Mouse (Mus musculus): ENCODE measurements at regions not wholly inside any gene's neighbourhood (a gene's known extent, or its start where the extent isn't known, plus 50 kb on each side); places are given as distances from the start of the nearest gene placed in this dataset.

GRCm38 (mm10) chr9:23589024-23589423 is 366.1 kb downstream of the Bmper start:
- TF ChIP-seq CTCF (IDR thresholded peaks at IDR 0.05; ENCODE audit: low read depth) (no peak), EP300 (IDR thresholded peaks at IDR 0.05; ENCODE audit: low read depth) (no peak)
- no peaks in the 10 kb centered on the region for H3K36me3 ChIP-seq (replicated peaks; ENCODE audit: control insufficient read depth, insufficient read depth, low read length)
- 62% methylated on average over 2 of the region's 2 CpGs for WGBS
- H3K4me2 ChIP-seq (ENCODE audit: low read depth, low read length): no peak overlapping the region
- no peaks in the 10 kb centered on the region for H3K4me1 ChIP-seq (ENCODE audit: control insufficient read depth, insufficient read depth)
- H3K4me3 ChIP-seq (ENCODE audit: low read depth, low read length): no peak overlapping the region
- no peaks in the 10 kb centered on the region for H3K9me3 ChIP-seq (replicated peaks; ENCODE audit: control insufficient read depth, low read length)
- H3K9ac ChIP-seq (replicated peaks; ENCODE audit: low read depth, low read length): no peak overlapping the region
- H3K27ac ChIP-seq (ENCODE audit: low read depth): no peak overlapping the region
- DNase-seq (ENCODE audit: low spot score) (no peak), ATAC-seq (ENCODE audit: insufficient read depth, low read depth) (no peak)
- no peaks in the 10 kb centered on the region for H3K27me3 ChIP-seq (ENCODE audit: control insufficient read depth, insufficient read depth, low read length)

GRCm38 (mm10) chr9:23591906-23592305 is 369.0 kb downstream of the Bmper start:
- Histone ChIP-seq H3K36me3 (replicated peaks; ENCODE audit: control insufficient read depth, insufficient read depth, low read length) (no peaks in the 10 kb centered on the region), H3K9ac (replicated peaks; ENCODE audit: low read depth, low read length) (no peak overlapping the region), H3K4me1 (ENCODE audit: control insufficient read depth, insufficient read depth) (no peaks in the 10 kb centered on the region), H3K27ac (ENCODE audit: low read depth) (no peak overlapping the region), H3K27me3 (ENCODE audit: control insufficient read depth, insufficient read depth, low read length) (no peaks in the 10 kb centered on the region), H3K4me3 (ENCODE audit: low read depth, low read length) (no peak overlapping the region), H3K9me3 (replicated peaks; ENCODE audit: control insufficient read depth, low read length) (no peaks in the 10 kb centered on the region), H3K4me2 (ENCODE audit: low read depth, low read length) (no peak overlapping the region)
- TF ChIP-seq CTCF (IDR thresholded peaks at IDR 0.05; ENCODE audit: low read depth): no peak
- TF ChIP-seq EP300 (IDR thresholded peaks at IDR 0.05; ENCODE audit: low read depth): no peak
- ATAC-seq (ENCODE audit: insufficient read depth, low read depth): no peak
- no peak for DNase-seq (ENCODE audit: low spot score)

- Histone ChIP-seq H3K36me3 (replicated peaks; ENCODE audit: control insufficient read depth, insufficient read depth, low read length) (no peaks in the 10 kb centered on the region), H3K4me3 (ENCODE audit: low read depth, low read length) (no peak overlapping the region), H3K4me2 (ENCODE audit: low read depth, low read length) (no peak overlapping the region), H3K9ac (replicated peaks; ENCODE audit: low read depth, low read length) (no peak overlapping the region), H3K9me3 (replicated peaks; ENCODE audit: control insufficient read depth, low read length) (no peaks in the 10 kb centered on the region), H3K27me3 (ENCODE audit: control insufficient read depth, insufficient read depth, low read length) (no peaks in the 10 kb centered on the region), H3K4me1 (ENCODE audit: control insufficient read depth, insufficient read depth) (no peaks in the 10 kb centered on the region), H3K27ac (ENCODE audit: low read depth) (no peak overlapping the region)
- no peak for DNase-seq (ENCODE audit: low spot score)
- TF ChIP-seq EP300 (IDR thresholded peaks at IDR 0.05; ENCODE audit: low read depth): no peak
- no peak for TF ChIP-seq CTCF (IDR thresholded peaks at IDR 0.05; ENCODE audit: low read depth)
- whole genome bisulfite sequencing: 92% methylated on average over 2 of the region's 2 CpGs
- no peak for ATAC-seq (ENCODE audit: insufficient read depth, low read depth)
These were observed 377.7 kb downstream of the Bmper start for GRCm38 (mm10) chr9:23600623-23601022.
